Mouse (Mus musculus): ENCODE results near the gene Olfr294.

Olfr294 gene

DNA sequence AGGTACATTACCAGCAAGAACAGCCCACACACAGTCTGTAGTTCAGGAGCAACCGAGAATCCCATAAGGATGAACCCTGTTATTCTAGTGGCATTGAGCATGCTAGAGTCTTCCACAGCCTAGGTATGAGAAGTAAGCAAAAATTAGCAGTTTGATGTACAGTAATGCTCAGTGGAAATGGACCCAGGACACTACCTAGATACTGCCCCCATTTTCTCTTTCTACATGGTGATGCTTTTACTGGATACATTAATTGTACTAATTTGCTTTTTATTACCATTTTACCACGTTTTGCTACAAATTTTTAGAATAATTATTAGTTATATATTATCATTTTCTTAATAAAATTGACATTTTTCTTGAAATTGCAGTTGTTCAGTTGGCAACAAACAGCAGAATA is at the start of gene Olfr294:
Gene Olfr294 (minus strand): TSS at position 101 of the 400 bp plus-strand sequence.
- no peak for DNase-seq (ENCODE audit: low spot score)

GRCm38 (mm10) chr7:86648761-86649160 is 32.3 kb upstream of the Olfr294 start, which contains the start of gene Olfr293:
Olfr293 (plus strand) TSS chr7:86649061.
- DNase-seq (ENCODE audit: low spot score): no peak

DNA sequence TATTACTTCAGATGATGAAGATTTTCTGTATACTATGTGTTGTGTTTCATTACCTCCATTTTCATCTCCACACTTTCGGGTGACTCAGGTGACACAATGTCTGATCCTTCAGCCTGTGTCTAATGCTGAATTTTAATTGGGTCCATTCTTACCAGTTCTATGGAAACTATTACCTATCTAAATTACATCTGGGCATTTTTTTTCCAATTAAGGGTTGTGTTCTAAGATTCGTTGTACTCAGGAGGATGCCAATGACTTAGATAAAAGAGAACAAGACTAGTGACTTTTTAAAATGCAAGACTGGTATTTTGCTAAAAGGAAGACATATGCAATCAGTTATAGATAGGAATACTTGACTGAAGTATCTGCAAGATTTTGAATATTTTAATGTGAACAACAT is 32.9 kb downstream of the Olfr294 start, which contains the start of gene Olfr295:
Gene Olfr295 (plus strand): TSS at position 301 of the 400 bp plus-strand sequence.
- DNase-seq (ENCODE audit: low spot score): no peak
